Mouse (Mus musculus): Measurements from ENCODE around the gene Immp2l.

DNA sequence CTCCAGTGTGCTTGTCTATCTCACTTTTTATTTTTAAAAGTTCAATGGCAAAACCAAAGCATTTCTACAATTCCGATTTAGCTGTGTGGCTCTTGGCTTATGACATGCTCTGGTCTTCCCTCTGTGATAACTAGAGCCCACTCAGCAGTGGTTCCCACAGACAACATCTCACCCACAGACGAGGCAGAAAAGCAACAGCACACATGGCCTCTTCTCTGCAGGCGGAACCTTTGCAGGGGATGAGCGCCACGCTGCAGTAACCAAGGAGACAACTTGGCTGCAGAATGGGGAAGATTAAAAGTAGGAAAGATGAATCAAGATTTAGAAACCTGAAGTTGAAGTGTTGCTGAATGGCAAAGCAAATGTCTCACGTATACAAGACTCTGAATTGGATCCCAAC is 597.5 kb downstream of the Immp2l start:
- no peak for TF ChIP-seq GATA1 (IDR thresholded peaks at IDR 0.05; ENCODE audit: borderline replicate concordance, low read length)
- no peak for TF ChIP-seq CTCF (IDR thresholded peaks at IDR 0.05; ENCODE audit: low read depth, low read length)
- no peak for TF ChIP-seq POLR2AphosphoS5 (IDR thresholded peaks at IDR 0.05; ENCODE audit: insufficient replicate concordance, low read depth, low read length)
- no peak for TF ChIP-seq GATA2 (IDR thresholded peaks at IDR 0.05; ENCODE audit: borderline replicate concordance, low read depth, low read length)
- no peak for TF ChIP-seq TAL1 (conservative IDR thresholded peaks at IDR 0.05; ENCODE audit: low read depth, low read length)
